ENCODE assay signal across 9 mouse cellular contexts in genomic region chr10:127619119-127619721, GRCm38 (mm10). TPM values are rescaled to one million over a fixed set of nuclear protein-coding genes. Genes with fewer than 3 reads are reported as not detected.
DNase-seq lines count a peak whose midpoint lies in the region; ATAC-seq and TF ChIP-seq lines count a peak whose summit lies in the region.
"Had no signal": no experiment of that assay in that cellular context is flagged by ENCODE, and none has a peak within 500 bp of the region (broad histone marks: within the 10 kb centered on the region; RNA-seq: fewer than 3 reads in every experiment).

No protein-coding gene starts in this region.

- peak overlapping the region; percentile 97 for H3K9ac ChIP-seq in liver, adult 2 months (ENCODE audit: low read depth, low read length)
- H3K9ac ChIP-seq in forebrain, embryonic 14.5 days (ENCODE audit: low read length), result peak overlapping the region; percentile 94
- H3K9ac ChIP-seq in limb, embryonic 15.5 days, result peak overlapping the region; percentile 80

- no peak for ATAC-seq in forebrain, embryonic 14.5 days
- ATAC-seq in limb, embryonic 15.5 days (ENCODE audit: insufficient number of reproducible peaks, low FRiP score, low TSS enrichment, low read depth), result no peak

- TF ChIP-seq CTCF in liver, adult 2 months (IDR thresholded peaks at IDR 0.05; ENCODE audit: low read depth, low read length), result no peak
- no peak for TF ChIP-seq CTCF in small intestine, adult 2 months (IDR thresholded peaks at IDR 0.05; ENCODE audit: extremely low read depth, insufficient read length, insufficient replicate concordance, low read depth, low read length)

- TF ChIP-seq POLR2A in liver, adult 2 months (IDR thresholded peaks at IDR 0.05; ENCODE audit: extremely low read depth, insufficient read depth, low read length), result 0 out of 2 replicates have a peak, but pooled peaks have one; percentile 24
- no peak for TF ChIP-seq POLR2A in small intestine, adult 2 months (IDR thresholded peaks at IDR 0.05; ENCODE audit: low read depth, low read length)

- H3K36me3 ChIP-seq in liver, adult 2 months (ENCODE audit: control insufficient read depth, insufficient read depth, low read length), result no peaks in the 10 kb centered on the region
- H3K36me3 ChIP-seq in forebrain, embryonic 14.5 days (ENCODE audit: control insufficient read depth, insufficient read depth, low read length), result no peaks in the 10 kb centered on the region
- no peaks in the 10 kb centered on the region; the same call in 1 of the 2 replicates for H3K36me3 ChIP-seq in limb, embryonic 15.5 days
- H3K36me3 ChIP-seq in small intestine, adult 2 months (ENCODE audit: control insufficient read depth, insufficient read depth, low read length), result no peaks in the 10 kb centered on the region

- WGBS in liver, adult 2 months, result 5% methylated on average over 8 of the region's 8 CpGs
- 35% methylated on average over 8 of the region's 8 CpGs for WGBS in forebrain, embryonic 14.5 days
- 14% methylated on average over 8 of the region's 8 CpGs for WGBS in limb, embryonic 15.5 days
- WGBS in small intestine, adult 2 months, result 18% methylated on average over 8 of the region's 8 CpGs

- H3K4me1 ChIP-seq in liver, adult 2 months (ENCODE audit: control insufficient read depth, insufficient read depth, low read length), result peaks cover 23% of the 10 kb centered on the region
- peaks cover 41% of the 10 kb centered on the region for H3K4me1 ChIP-seq in forebrain, embryonic 14.5 days (ENCODE audit: control insufficient read depth, insufficient read depth, low read length)
- H3K4me1 ChIP-seq in limb, embryonic 15.5 days, result peaks cover 59% of the 10 kb centered on the region
- peaks cover 23% of the 10 kb centered on the region for H3K4me1 ChIP-seq in small intestine, adult 2 months (ENCODE audit: control insufficient read depth, insufficient read depth, insufficient read length, low read length)

- peak overlapping the region; percentile 80 for H3K4me3 ChIP-seq in liver, adult 2 months (ENCODE audit: insufficient read depth, low read depth, low read length)
- peak overlapping the region; percentile 73 for H3K4me3 ChIP-seq in forebrain, embryonic 14.5 days (ENCODE audit: low read depth, low read length)
- peak overlapping the region; percentile 78 for H3K4me3 ChIP-seq in limb, embryonic 15.5 days
- peak overlapping the region; percentile 75 for H3K4me3 ChIP-seq in small intestine, adult 2 months (ENCODE audit: low read depth, low read length)

- no peaks in the 10 kb centered on the region for H3K27me3 ChIP-seq in liver, adult 2 months (ENCODE audit: control insufficient read depth, insufficient read depth, low read length)
- H3K27me3 ChIP-seq in forebrain, embryonic 14.5 days (replicated peaks; ENCODE audit: control insufficient read depth, insufficient read depth, low read length), result no peaks in the 10 kb centered on the region
- no peaks in the 10 kb centered on the region for H3K27me3 ChIP-seq in limb, embryonic 15.5 days
- H3K27me3 ChIP-seq in small intestine, adult 2 months (ENCODE audit: control insufficient read depth, insufficient read depth, low read length), result no peaks in the 10 kb centered on the region

- peak; percentile 94 for DNase-seq in liver, adult 2 months (ENCODE audit: extremely low read depth, low read depth, low spot score)
- no peak for DNase-seq in liver
- no peak for DNase-seq in forebrain, embryonic 14.5 days (ENCODE audit: low spot score)
- no peak for DNase-seq in spleen, adult 18-20 months
- no peak for DNase-seq in kidney, adult 11 months
- no peak for DNase-seq in Muller cell, postnatal 12 days (ENCODE audit: inconsistent ontology term)
- DNase-seq: thymus, postnatal 4 days had no signal

- no peaks in the 10 kb centered on the region for H3K9me3 ChIP-seq in forebrain, embryonic 14.5 days (replicated peaks; ENCODE audit: control insufficient read depth, low read length)
- no peaks in the 10 kb centered on the region for H3K9me3 ChIP-seq in limb, embryonic 15.5 days

- H3K27ac ChIP-seq in liver, adult 2 months (replicated peaks; ENCODE audit: insufficient read depth, low read depth, low read length), result peak overlapping the region; percentile 98
- H3K27ac ChIP-seq in forebrain, embryonic 14.5 days (ENCODE audit: low read depth, low read length), result no peak overlapping the region
- peak overlapping the region; percentile 93 for H3K27ac ChIP-seq in limb, embryonic 15.5 days
- H3K27ac ChIP-seq in small intestine, adult 2 months (ENCODE audit: insufficient read depth, low read depth, low read length), result peak overlapping the region; percentile 69

- peak overlapping the region; percentile 84 for H3K4me2 ChIP-seq in forebrain, embryonic 14.5 days (ENCODE audit: low read length)
- H3K4me2 ChIP-seq in limb, embryonic 15.5 days, result peak overlapping the region; percentile 86

- peaks cover 24% of the 10 kb centered on the region; the same call in 1 of the 2 replicates for H3K79me2 ChIP-seq in liver, adult 2 months (ENCODE audit: control insufficient read depth, insufficient read depth, low read length)

RNA-seq across cellular contexts. Expression of gene Lrp1, which starts 1.7 kb away (rescaled TPM):
- 193 and 278 TPM in 2 replicates for total RNA-seq in liver, adult 2 months (2014; rRNA removed)
- 354 and 373 TPM in 2 replicates for polyA plus RNA-seq in liver, adult 2 months (2012; rRNA removed)
- polyA plus RNA-seq in forebrain, embryonic 14.5 days (2014; fragmentation: Nextera tagmentation; extraction: Ambion mirVana), result 60.2 and 81.2 TPM in 2 replicates
- polyA plus RNA-seq in limb, embryonic 15.5 days (2015; fragmentation: Nextera tagmentation; extraction: Ambion mirVana), result 146 and 148 TPM in 2 replicates
- 82.4 and 200 TPM in 2 replicates for polyA plus RNA-seq in small intestine, adult 2 months (2012; rRNA removed)

RNA-seq across cellular contexts. Expression of gene Stat6, which starts 23.6 kb away (rescaled TPM):
- total RNA-seq in liver, adult 2 months (2014; rRNA removed), result 27.7 and 29.1 TPM in 2 replicates
- polyA plus RNA-seq in liver, adult 2 months (2012; rRNA removed), result 29.4 and 44.7 TPM in 2 replicates
- 3.4 and 3.7 TPM in 2 replicates for polyA plus RNA-seq in forebrain, embryonic 14.5 days (2014; fragmentation: Nextera tagmentation; extraction: Ambion mirVana)
- 36.7 and 38.9 TPM in 2 replicates for polyA plus RNA-seq in limb, embryonic 15.5 days (2015; fragmentation: Nextera tagmentation; extraction: Ambion mirVana)
- polyA plus RNA-seq in small intestine, adult 2 months (2012; rRNA removed), result 45.7 and 101 TPM in 2 replicates

RNA-seq across cellular contexts. Expression of gene Nemp1, which starts 47.5 kb away (rescaled TPM):
- total RNA-seq in liver, adult 2 months (2014; rRNA removed), result 5.5 and 6.3 TPM in 2 replicates
- polyA plus RNA-seq in liver, adult 2 months (2012; rRNA removed), result 2.0 and 2.7 TPM in 2 replicates
- polyA plus RNA-seq in forebrain, embryonic 14.5 days (2014; fragmentation: Nextera tagmentation; extraction: Ambion mirVana), result 5.8 TPM in 2 replicates
- polyA plus RNA-seq in limb, embryonic 15.5 days (2015; fragmentation: Nextera tagmentation; extraction: Ambion mirVana), result 8.3 and 8.5 TPM in 2 replicates
- polyA plus RNA-seq in small intestine, adult 2 months (2012; rRNA removed), result 0.67 and 2.5 TPM in 2 replicates

RNA-seq across cellular contexts. Expression of gene Nab2, which starts 49.1 kb away (rescaled TPM):
- total RNA-seq in liver, adult 2 months (2014; rRNA removed), result 8.9 and 13.4 TPM in 2 replicates
- polyA plus RNA-seq in liver, adult 2 months (2012; rRNA removed), result 16.0 and 16.6 TPM in 2 replicates
- 1.8 and 1.9 TPM in 2 replicates for polyA plus RNA-seq in forebrain, embryonic 14.5 days (2014; fragmentation: Nextera tagmentation; extraction: Ambion mirVana)
- polyA plus RNA-seq in limb, embryonic 15.5 days (2015; fragmentation: Nextera tagmentation; extraction: Ambion mirVana), result 23.7 and 24.4 TPM in 2 replicates
- polyA plus RNA-seq in small intestine, adult 2 months (2012; rRNA removed), result 9.4 and 31.8 TPM in 2 replicates
